Mouse (Mus musculus) brain, embryonic 18.5 days (tissue): ENCODE results near the gene Cd82.

ENCODE experiments used
- DNase-seq: peaks from one replicate; pipeline ENCODE4 v3.0.0-alpha.2; 2012; ENCODE audit warnings: low read depth, low spot score

Gene Cd82

DNA sequence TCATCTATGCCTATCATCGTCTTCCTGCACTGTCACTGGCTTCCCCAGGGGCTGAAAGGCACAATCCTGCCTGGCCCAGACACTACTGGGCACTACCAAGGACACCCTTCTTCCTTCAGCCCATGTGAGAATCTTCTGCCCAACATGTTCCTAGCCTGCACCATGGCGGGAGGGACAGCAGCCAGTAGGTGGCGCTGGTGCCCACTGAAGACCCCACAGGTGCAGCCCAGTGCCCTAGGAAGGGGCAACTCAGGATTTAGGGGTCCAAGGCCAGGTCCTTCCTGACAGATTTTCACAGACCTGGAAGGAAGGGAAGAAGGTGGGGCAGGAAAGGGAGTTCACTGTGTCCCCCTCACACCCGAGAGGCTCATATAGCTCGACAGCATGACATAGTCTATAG, 47.7 kb downstream of the Cd82 start:
- DNase-seq, result no peak

DNA sequence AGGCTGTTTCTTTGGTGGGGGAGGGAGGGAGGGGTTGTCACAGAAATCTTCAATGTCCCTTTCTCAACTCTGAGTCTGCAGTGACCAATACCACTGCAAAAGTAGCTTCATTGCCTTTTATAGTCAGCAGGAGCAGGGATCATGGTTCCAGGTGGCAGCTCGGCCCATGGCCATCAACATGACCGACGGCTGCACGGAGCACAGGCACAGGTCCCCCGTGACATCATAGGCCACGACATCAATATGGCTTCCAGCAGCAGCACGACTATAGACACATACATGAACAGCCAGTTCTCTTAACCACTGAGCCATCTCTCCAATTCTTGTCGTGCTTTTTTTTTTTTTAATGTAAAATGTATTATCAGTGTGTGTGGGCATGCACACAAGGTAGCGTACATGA, 48.8 kb downstream of the Cd82 start:
- DNase-seq, result no peak

DNA sequence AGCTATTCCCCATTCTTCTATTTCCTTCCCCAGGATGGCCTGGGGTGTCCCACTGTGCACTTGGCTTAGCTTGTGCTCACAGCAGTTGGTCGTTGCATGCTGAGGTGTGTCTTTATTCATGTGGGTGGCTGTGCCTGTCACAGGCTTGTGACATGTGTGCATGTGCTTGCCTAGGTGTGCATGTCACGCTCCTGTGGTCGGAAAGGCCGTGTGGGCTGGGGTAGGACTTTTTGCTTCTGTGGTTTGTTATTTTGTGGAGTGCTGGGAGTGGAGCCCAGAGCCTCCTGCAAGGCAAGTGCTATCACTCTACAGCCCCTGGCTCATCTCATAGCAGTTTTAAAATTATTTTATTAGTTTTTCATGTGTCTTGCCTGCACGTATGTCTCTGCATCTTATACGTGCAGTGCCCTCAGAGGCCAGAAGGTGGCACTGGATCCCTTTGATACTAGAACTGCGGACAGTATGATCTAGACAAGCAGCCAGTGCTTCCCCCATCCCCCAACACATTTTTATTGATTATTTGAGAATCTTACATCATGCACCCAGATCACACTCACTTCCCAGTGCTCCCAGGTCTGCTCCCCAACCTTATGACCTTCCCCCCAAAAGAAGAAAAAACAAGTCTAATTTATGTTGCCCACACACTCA, 49.4 kb downstream of the Cd82 start:
- peak; percentile 22 for DNase-seq

DNA sequence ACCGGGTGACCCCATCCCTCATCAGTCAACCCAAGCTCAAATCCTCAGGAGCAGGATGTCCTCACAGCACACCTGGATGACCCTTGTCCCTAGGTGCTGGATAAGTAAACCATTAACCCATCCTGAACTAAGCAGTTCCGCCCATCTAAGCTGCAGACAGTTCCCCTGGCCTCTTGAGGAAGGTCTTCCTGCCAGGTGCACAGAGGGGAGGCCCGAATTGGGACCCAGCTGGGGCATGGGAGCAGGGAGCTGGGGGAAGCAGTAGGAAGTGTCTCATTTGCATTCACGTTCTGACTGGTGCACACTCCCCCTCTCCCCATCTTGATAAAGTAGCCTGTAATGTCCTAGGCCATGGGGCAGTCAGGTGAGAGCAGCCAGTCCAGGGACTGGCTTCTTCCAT, 50.8 kb downstream of the Cd82 start:
- DNase-seq, result no peak

DNA sequence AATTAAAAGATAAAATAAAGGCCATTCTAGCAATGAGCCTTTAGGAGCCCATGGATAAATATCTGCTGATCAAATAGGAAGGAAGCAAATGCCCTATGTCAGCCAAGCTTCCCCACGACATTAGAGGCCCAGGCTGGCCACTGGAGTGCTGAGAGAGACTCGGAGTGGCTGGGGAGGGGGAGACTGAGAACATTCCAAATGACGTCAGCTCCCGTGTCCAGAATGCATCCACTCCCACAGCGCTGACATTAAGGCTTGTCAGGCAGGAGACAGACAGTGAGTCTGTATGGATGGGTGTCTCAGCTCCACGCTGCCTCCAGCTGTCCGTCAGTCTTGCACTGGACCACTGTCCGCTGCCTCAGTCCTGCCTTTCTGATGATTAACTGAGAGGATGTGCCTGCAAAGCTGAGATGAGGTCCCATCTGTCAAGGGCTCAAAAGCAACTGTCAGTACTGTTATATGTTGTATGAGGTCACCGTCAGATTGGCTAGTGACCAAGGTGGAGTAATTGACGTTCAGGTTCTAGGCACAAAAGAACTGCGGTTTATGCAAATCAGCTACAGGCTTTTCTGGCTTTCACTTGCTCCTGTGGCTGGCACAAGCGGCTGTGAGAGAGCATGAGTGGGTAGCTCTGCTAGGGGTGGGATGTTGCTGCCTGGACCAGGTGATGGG, 51.9 kb downstream of the Cd82 start:
- DNase-seq, result no peak

DNA sequence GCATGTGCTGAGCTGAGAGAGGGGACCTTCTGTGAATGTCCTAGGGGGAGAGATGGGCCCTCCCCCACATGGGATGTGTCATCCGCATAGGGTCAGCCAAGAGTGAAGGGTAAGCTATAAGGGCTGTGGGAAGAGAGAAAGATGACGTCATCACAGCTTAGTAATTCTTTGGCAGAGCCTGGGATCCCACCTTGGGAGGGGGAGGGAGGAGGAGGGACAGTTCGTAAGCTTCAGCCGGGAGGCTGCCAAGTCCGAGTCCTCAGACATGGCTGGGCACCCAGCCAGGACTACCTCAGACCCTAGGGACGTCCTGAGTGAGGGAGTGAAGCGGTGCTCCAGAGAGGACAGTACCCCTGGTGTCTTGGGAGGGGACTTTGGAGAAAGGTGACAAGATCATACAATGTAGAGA, 57.9 kb downstream of the Cd82 start:
- no peak for DNase-seq

DNA sequence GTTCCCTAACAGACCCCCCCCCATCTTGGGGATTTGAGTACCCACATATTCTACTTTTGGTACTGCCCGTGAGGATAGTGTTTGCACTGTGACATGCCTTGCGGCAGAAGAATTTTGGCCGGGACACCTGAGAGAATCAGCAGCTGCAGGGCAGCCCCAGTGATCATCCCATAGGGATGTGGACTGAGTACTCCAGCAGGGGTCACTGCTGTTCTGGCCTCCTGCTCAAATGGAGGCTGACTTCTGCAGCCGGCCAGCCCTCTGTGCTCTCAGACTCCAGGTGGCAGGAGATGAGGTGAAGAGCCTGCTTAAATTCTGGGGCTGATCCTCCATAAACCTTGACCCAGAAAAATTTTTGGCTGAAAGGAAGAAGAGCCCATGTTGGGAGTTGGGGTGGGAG, 58.8 kb downstream of the Cd82 start:
- DNase-seq, result no peak

DNA sequence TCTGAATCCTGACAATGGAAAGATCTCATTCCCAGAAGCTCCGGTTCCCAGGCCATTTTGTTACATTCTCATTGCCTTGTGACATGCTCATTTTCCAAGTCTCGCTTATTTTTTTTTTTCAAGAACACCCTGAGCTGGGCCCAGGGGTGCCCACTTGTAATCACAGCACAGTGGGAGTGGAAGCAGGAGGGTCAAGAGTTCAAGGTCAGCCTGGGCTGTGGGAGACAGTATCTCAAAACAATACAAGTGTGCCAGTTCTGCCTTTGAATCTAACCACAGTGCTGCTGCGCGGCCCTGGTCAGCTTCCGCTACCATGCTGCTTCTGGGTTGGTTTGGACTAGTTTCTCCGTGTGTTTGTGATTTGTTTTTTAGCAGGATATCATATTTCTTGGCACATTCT, 59.7 kb downstream of the Cd82 start:
- no peak for DNase-seq

DNA sequence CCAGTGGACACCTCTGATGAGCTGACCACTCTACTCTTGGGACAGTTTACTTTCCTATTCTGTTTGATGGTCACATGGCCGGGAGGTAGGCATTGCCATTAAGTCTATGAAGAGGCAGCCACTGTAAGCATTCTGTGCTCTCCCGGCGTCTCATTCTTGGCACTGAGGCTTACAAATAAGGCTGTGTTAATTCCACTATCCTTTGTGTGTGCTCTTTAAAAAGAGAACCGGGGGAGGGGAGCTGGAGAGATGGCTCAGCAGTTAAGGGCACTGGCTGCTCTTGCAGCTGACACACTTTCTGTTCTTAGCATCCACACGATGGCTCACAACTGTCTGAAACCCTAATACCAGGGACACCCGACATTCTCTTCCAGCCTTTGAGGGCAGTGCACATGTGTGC, 71.7 kb downstream of the Cd82 start:
- DNase-seq, result peak; percentile 24

DNA sequence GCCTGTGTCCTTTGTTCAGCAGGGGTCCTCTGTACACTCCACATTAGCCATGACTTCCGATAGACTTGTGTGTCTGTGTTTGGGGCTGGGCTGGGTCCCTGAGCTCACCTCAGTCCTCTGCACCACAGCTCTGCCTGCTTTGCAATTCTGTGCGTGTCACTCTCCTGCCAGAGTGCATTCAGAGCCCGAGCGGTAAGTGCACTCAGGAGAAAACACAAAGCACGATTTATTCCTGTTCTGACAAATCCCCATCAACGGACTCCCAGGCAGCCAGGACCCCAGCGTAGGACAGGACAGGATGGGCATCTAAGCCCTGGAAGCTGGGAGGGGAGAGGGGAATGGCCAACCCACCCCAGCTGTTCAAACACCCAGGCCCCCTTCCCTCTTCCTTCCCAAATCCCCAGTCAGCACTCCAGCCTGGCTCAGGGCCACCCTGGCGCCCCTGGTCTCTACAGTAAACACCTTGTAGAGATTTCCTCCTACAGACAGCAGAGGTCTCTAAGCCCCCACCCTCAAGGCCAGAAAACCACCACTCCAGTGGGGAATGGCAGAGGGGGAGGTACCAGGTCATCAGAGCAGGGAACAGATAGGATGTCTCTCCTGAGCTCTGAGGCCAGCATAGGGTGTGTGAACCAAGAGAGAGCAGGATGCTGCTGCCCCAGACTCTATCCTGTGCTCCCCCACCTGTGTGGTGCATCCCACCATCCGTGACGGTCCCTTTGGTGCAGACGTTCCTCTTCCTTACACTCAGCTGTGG, 72.6 kb downstream of the Cd82 start:
- DNase-seq, result no peak

DNA sequence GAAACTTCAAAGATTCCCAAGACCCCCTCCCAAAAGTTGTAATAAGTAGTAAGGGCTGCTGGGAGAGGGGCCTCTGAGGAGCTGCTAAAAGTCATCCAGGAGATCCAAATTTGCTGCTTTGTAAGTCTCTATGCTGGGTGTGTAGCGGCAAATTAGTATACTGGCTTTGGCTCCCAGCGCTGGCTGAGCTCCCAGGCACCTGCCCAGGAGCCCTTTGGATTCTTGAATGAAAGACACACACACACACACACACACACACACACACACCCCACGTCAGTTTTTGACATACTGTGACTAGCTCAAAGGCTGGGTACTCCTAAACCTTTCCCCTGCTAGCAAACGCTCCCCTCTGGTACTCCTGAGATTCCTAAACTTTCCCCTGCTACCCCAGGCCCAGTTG, 76.0 kb downstream of the Cd82 start:
- no peak for DNase-seq

DNA sequence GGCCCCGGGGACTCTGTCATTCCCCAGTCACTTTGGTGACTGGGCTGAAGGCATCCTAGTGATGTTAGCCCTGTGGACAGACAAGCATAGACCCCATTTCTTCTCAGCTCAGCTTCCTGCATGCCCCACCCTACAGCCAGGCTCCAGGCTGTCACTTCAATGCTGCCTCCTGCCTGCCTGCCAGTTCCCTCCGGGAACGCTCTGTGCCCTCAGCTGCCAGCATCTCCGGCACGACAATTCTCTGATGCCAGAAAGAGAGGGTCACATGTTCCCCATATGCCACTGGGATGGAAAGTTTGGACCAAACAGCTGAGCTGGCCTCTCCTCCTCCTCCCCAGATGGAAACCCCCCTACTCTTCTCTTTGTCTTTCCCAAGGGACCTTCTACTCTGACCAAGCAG, 79.1 kb downstream of the Cd82 start:
- peak; percentile 43 for DNase-seq

DNA sequence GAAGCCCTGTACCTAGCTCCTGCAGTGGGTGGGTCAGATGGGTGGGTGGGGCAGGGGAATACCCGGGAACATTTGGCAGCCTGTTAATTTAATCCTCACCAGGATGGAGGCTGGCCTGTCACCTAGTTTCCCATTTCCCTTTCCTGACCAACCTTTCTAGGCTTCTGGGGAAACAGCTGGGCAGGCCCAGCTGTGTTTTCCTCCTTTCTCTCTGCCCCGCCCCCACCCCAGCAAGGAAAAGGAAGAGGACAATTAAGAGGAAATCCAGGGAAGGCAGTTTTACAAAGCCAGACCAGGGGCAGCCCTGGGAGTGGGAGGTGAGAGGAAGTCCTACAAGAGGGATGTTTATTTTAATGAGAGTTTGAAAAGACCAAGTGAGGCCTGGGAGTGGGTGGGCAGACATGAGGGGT, 82.3 kb downstream of the Cd82 start:
- no peak for DNase-seq

DNA sequence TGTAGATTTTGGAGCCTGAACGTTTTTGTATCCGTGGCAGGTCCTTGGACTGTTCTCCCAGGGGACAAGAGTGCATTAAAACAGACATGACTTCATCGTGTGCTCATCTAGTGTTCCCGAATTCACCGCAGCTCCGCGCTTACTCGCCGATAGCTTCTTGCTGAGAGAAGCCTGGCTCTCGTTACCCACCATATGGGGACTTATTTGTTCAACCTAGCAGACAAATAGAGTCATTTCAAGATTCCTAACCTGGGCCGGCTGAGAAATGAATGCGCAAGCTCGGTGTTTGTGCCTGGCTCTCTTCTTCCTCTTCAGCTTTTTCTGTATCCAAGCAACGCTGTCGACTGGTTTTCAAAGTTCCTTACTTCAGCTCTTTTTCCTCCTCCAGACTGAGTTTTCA, 85.1 kb downstream of the Cd82 start:
- peak; percentile 30 for DNase-seq

DNA sequence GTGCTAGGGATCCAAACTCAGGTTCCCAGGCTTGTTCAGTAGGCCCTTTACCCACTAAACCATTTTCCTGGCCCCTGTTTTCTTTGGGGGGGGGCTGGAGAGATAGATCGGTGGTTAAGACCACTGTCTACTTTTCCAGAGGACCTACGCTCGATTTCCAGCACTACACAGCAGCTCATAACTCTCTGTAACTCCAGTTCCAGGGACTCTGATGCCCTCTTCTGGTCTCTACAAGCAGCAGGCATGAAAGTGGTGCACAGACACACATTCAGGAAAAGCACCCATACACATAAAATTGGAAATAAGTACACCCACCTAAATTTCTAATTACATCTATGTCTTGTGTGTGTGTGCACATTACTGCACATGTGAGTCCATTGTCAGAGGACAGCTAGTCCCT, 85.8 kb downstream of the Cd82 start:
- DNase-seq, result no peak

DNA sequence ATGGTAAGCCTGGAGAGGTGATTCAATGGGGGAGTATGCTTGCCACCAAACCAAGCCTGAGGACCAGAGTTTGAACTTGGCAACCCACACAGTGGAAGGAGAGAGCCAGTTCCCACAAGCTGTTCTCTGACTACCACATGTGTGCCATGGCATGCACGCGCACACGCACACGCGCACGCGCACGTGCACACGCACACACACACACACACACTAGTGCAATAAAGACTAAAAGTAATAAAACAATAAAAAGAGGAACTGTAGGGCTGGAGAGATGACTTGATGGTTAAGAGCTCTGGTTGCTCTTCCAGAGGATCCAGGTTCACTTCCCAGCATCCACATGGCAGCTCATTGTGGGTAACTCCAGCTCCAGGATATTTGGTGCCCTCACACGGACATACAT, 90.1 kb downstream of the Cd82 start:
- no peak for DNase-seq

DNA sequence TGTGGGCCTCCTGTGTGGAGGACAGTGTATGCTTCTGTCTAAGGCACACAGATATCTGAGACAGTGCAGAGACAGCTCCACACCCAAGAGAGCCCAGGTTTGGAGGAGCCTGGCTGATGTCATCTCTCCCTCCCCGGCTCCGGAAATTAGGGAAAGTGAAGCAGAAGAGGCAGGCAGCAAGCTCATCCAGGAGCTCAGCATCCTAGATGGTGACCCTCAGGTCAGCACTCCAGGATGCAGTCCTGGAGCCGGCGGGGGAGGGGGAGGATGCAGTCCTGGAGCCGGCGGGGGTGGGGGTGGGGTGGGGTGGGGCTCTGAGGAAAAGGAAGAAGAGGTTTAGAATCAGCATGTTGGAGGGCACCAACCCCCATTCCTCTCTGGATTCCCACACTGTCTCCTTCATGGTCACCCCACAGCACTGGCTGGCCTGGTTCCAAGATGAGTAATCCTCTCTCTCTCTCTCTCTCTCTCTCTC, 90.8 kb downstream of the Cd82 start:
- DNase-seq, result no peak
